8 mouse cellular contexts compared by ENCODE assay signal in genomic region chr3:152980431-152980830, GRCm38 (mm10). TPM values are rescaled to one million over a fixed set of nuclear protein-coding genes. Genes with fewer than 3 reads are reported as not detected.
A peak's percentile ranks its signal among the peaks of the same experiment; 100 is the strongest.
DNase-seq lines count a peak whose midpoint lies in the region; ATAC-seq and TF ChIP-seq lines count a peak whose summit lies in the region.

No protein-coding gene starts in this region.

- no peak for ATAC-seq in lung, embryonic 14.5 days (ENCODE audit: insufficient read depth)
- no peak for ATAC-seq in forebrain, embryonic 14.5 days
- peak; percentile 23 for ATAC-seq in midbrain, embryonic 16.5 days

- peak overlapping the region; percentile 39; the same call in 1 of the 2 replicates for H3K4me3 ChIP-seq in lung, embryonic 14.5 days (ENCODE audit: low read depth, low read length)
- H3K4me3 ChIP-seq in forebrain, embryonic 14.5 days (ENCODE audit: low read depth, low read length), result peak overlapping the region; percentile 51
- peak overlapping the region; percentile 52 for H3K4me3 ChIP-seq in midbrain, embryonic 16.5 days (ENCODE audit: low read depth, low read length)

- H3K36me3 ChIP-seq in lung, embryonic 14.5 days (ENCODE audit: insufficient read depth), result no peaks in the 10 kb centered on the region
- no peaks in the 10 kb centered on the region for H3K36me3 ChIP-seq in forebrain, embryonic 14.5 days (ENCODE audit: control insufficient read depth, insufficient read depth, low read length)
- H3K36me3 ChIP-seq in midbrain, embryonic 16.5 days (ENCODE audit: control insufficient read depth, insufficient read depth, low read length), result no peaks in the 10 kb centered on the region

- H3K4me2 ChIP-seq in lung, embryonic 14.5 days, result peak overlapping the region; percentile 78
- peak overlapping the region; percentile 97 for H3K4me2 ChIP-seq in forebrain, embryonic 14.5 days (ENCODE audit: low read length)
- peak overlapping the region; percentile 88 for H3K4me2 ChIP-seq in midbrain, embryonic 16.5 days (ENCODE audit: low read length)

- no peak overlapping the region for H3K9ac ChIP-seq in lung, embryonic 14.5 days
- H3K9ac ChIP-seq in forebrain, embryonic 14.5 days (ENCODE audit: low read length), result peak overlapping the region; percentile 68; the same call in 1 of the 2 replicates
- peak overlapping the region; percentile 71 for H3K9ac ChIP-seq in midbrain, embryonic 16.5 days (ENCODE audit: low read depth, low read length)

- no peak for TF ChIP-seq CTCF in lung, embryonic 14.5 days (IDR thresholded peaks at IDR 0.05; ENCODE audit: low read depth)

- H3K4me1 ChIP-seq in lung, embryonic 14.5 days (ENCODE audit: insufficient read depth), result no peaks in the 10 kb centered on the region
- H3K4me1 ChIP-seq in forebrain, embryonic 14.5 days (ENCODE audit: control insufficient read depth, insufficient read depth, low read length), result peaks cover 7% of the 10 kb centered on the region; the same call in 1 of the 2 replicates
- peaks cover 16% of the 10 kb centered on the region for H3K4me1 ChIP-seq in midbrain, embryonic 16.5 days (ENCODE audit: control insufficient read depth, insufficient read depth, low read length)

- whole genome bisulfite sequencing in lung, embryonic 14.5 days, result 13% methylated on average over 6 of the region's 6 CpGs
- WGBS in forebrain, embryonic 14.5 days, result 3% methylated on average over 6 of the region's 6 CpGs
- WGBS in midbrain, embryonic 16.5 days, result under 1% methylated on average over 6 of the region's 6 CpGs

- no peak overlapping the region for H3K27ac ChIP-seq in lung, embryonic 14.5 days (ENCODE audit: low read depth)
- no peak overlapping the region for H3K27ac ChIP-seq in forebrain, embryonic 14.5 days (ENCODE audit: low read depth, low read length)
- H3K27ac ChIP-seq in midbrain, embryonic 16.5 days (ENCODE audit: low read length), result peak overlapping the region; percentile 72

- no peaks in the 10 kb centered on the region for H3K9me3 ChIP-seq in lung, embryonic 14.5 days (ENCODE audit: low read depth, low read length)
- no peaks in the 10 kb centered on the region for H3K9me3 ChIP-seq in forebrain, embryonic 14.5 days (replicated peaks; ENCODE audit: control insufficient read depth, low read length)
- H3K9me3 ChIP-seq in midbrain, embryonic 16.5 days (replicated peaks; ENCODE audit: control insufficient read depth, low read length, poor library complexity, severe bottlenecking), result no peaks in the 10 kb centered on the region

- peak; percentile 12 for DNase-seq in lung, embryonic 14.5 days
- no peak for DNase-seq in lung, postnatal 14 days
- DNase-seq in forebrain, embryonic 14.5 days (ENCODE audit: low spot score), result peak; percentile 17
- DNase-seq in kidney, adult 9 months, result peak; percentile 9
- DNase-seq in thymus, postnatal 4 days, result no peak
- DNase-seq in spleen, postnatal 4 days (ENCODE audit: low spot score in 2 of 2), result no peak
- no peak for DNase-seq in lung, postnatal 4 days

- peaks cover 26% of the 10 kb centered on the region for H3K27me3 ChIP-seq in lung, embryonic 14.5 days (ENCODE audit: insufficient read depth, low read length)
- H3K27me3 ChIP-seq in forebrain, embryonic 14.5 days (replicated peaks; ENCODE audit: control insufficient read depth, insufficient read depth, low read length), result peaks cover 6% of the 10 kb centered on the region; the same call in 1 of the 2 replicates
- no peaks in the 10 kb centered on the region for H3K27me3 ChIP-seq in midbrain, embryonic 16.5 days (ENCODE audit: control insufficient read depth, insufficient read depth, low read depth, low read length)

RNA-seq across cellular contexts. Expression of gene St6galnac5, which starts 1.6 kb away (rescaled TPM):
- 0.51 and 0.54 TPM in 2 replicates for polyA plus RNA-seq in lung, embryonic 14.5 days (2014; fragmentation: Nextera tagmentation; extraction: Ambion mirVana)
- 8.4 and 16.7 TPM in 2 replicates for polyA plus RNA-seq in forebrain, embryonic 14.5 days (2014; fragmentation: Nextera tagmentation; extraction: Ambion mirVana)
- polyA plus RNA-seq in midbrain, embryonic 16.5 days (2015; fragmentation: Nextera tagmentation; extraction: Ambion mirVana), result 25.9 and 38.6 TPM in 2 replicates

Comparison
In these comparisons a context has a peak if more than half of its experiments do, and no peak if none do; other contexts are left out.
1. DNase-seq: peak in lung, embryonic 14.5 days (single experiment), forebrain, embryonic 14.5 days (single experiment) and kidney, adult 9 months (single experiment); none in lung, postnatal 14 days (single experiment), thymus, postnatal 4 days (single experiment), spleen, postnatal 4 days (0 of 2) and lung, postnatal 4 days (0 of 2).
2. Peak in every context shown above with its lines, with median percentiles within 50 percentile points of each other: H3K4me2 ChIP-seq and H3K4me3 ChIP-seq.